Mouse (Mus musculus) regulatory T cell (primary cell): ENCODE data around the gene Sart3.

Experiments
- in situ Hi-C: fragments of 300-600 bp; cut with MboI, MseI; formaldehyde crosslinking; loops from one replicate; pipeline ENCODE4 v1.15.1; 2025; ENCODE audit warnings: high pct_unique_total_duplicates

Gene Sart3

GRCm38 (mm10) chr5:113772450-113772895 is at the start of gene Sart3, which contains the start of gene Iscu:
Gene Sart3 (minus strand): TSS chr5:113772510.
Gene Iscu (plus strand): TSS chr5:113772748.
- in situ Hi-C loops: loop anchor here (5.0 to 10.0 kb wide), 3 partner anchors 45 to 672 kb away; partner anchors contain the start of genes Mmab and Mvk

GRCm38 (mm10) chr5:113818572-113818971 is 46.3 kb upstream of the Sart3 start:
- in situ Hi-C loops: loop anchor here (5.0 to 10.0 kb wide), 3 partner anchors 46 to 1666 kb away; partner anchors contain the start of genes Ficd, Iscu, Sart3 and Sirt4

- in situ Hi-C loops: loop anchor here (5.0 to 10.0 kb wide), 3 partner anchors 43 to 1669 kb away; partner anchors contain the start of genes Ficd, Iscu, Sart3 and Sirt4
Measured at GRCm38 (mm10) chr5:113815638-113816152, 43.4 kb upstream of the Sart3 start.

- in situ Hi-C loops: loop anchor here (5.0 to 10.0 kb wide), 3 partner anchors 43 to 1670 kb away; partner anchors contain the start of genes Ficd, Iscu, Sart3 and Sirt4
Measured at GRCm38 (mm10) chr5:113815041-113815389, 42.7 kb upstream of the Sart3 start.

- in situ Hi-C loops: loop anchor here (5.0 to 10.0 kb wide), 3 partner anchors 42 to 1670 kb away; partner anchors contain the start of genes Ficd, Iscu, Sart3 and Sirt4
Measured at GRCm38 (mm10) chr5:113814111-113815040, 42.1 kb upstream of the Sart3 start.

- in situ Hi-C loops: loop anchor here (10.0 kb wide), 2 partner anchors 79 to 1671 kb away; partner anchors contain the start of genes Ficd and Sirt4
Measured at GRCm38 (mm10) chr5:113813608-113814007, 41.3 kb upstream of the Sart3 start.

GRCm38 (mm10) chr5:113812638-113813037 is 40.3 kb upstream of the Sart3 start:
- in situ Hi-C loops: loop anchor here (10.0 kb wide), 2 partner anchors 78 to 1672 kb away; partner anchors contain the start of genes Ficd and Sirt4

GRCm38 (mm10) chr5:113811824-113812420 is 39.6 kb upstream of the Sart3 start:
- in situ Hi-C loops: loop anchor here (10.0 kb wide), 2 partner anchors 77 to 1673 kb away; partner anchors contain the start of genes Ficd and Sirt4

- in situ Hi-C loops: loop anchor here (10.0 kb wide), 2 partner anchors 75 to 1675 kb away; partner anchors contain the start of genes Ficd and Sirt4
Measured at GRCm38 (mm10) chr5:113810111-113810510, 37.8 kb upstream of the Sart3 start.

GRCm38 (mm10) chr5:113808177-113808576 is 35.9 kb upstream of the Sart3 start:
- in situ Hi-C loops: no loop called here

- in situ Hi-C loops: no loop called here
Measured at GRCm38 (mm10) chr5:113807712-113808111, 35.4 kb upstream of the Sart3 start.

GRCm38 (mm10) chr5:113806414-113806813 is 34.1 kb upstream of the Sart3 start:
- in situ Hi-C loops: no loop called here

GRCm38 (mm10) chr5:113805301-113805700 is 33.0 kb upstream of the Sart3 start:
- in situ Hi-C loops: no loop called here

GRCm38 (mm10) chr5:113804395-113804966 is 32.2 kb upstream of the Sart3 start:
- in situ Hi-C loops: no loop called here

- in situ Hi-C loops: no loop called here
Measured at GRCm38 (mm10) chr5:113800280-113800679, 28.0 kb upstream of the Sart3 start, which contains the start of gene Tmem119. Gene Tmem119 (minus strand): TSS chr5:113800516.

- in situ Hi-C loops: no loop called here
Measured at GRCm38 (mm10) chr5:113799691-113800090, 27.4 kb upstream of the Sart3 start.

- in situ Hi-C loops: no loop called here
Measured at GRCm38 (mm10) chr5:113798525-113798924, 26.2 kb upstream of the Sart3 start.

GRCm38 (mm10) chr5:113797149-113797882 is 25.0 kb upstream of the Sart3 start:
- in situ Hi-C loops: no loop called here

- in situ Hi-C loops: no loop called here
Measured at GRCm38 (mm10) chr5:113796401-113797148, 24.3 kb upstream of the Sart3 start.
